Mouse (Mus musculus): ENCODE measurements at regions not wholly inside any gene's neighbourhood (a gene's known extent, or its start where the extent isn't known, plus 50 kb on each side); places are given as distances from the start of the nearest gene placed in this dataset.
"Not testable (repeated sequence)": the region's sequence is repeated elsewhere in the genome, so short reads cannot be mapped to it uniquely, and the experiment has no call there.

DNA sequence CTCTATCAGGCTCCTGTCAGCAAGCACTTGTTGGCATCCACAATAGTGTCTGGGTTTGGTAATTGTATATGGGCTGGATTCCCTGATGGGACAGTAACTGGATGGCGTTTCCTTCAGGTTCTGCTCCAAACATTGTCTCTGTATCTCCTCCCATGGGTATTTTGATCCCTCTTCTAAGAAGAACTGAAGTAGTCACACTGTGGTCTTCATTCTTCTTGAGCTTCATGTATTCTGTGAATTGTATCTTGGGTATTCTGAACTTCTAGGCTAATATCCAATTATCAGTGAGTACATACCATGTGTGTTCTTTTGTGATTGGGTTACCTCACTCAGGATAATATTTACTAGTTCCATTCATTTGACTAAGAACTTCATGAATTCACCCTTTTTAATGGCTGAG lies 119.2 kb upstream of the Gm21119 start:
- not testable (repeated sequence) for H3K9me3 ChIP-seq; H3K9ac ChIP-seq; H3K4me3 ChIP-seq (replicated peaks); ATAC-seq (ENCODE audit: insufficient read depth, low FRiP score, low read depth); H3K36me3 ChIP-seq; H3K4me1 ChIP-seq; H3K27me3 ChIP-seq (replicated peaks); H3K4me2 ChIP-seq; H3K27ac ChIP-seq
- no CpG with 5 or more reads among the region's 1 CpGs for WGBS

DNA sequence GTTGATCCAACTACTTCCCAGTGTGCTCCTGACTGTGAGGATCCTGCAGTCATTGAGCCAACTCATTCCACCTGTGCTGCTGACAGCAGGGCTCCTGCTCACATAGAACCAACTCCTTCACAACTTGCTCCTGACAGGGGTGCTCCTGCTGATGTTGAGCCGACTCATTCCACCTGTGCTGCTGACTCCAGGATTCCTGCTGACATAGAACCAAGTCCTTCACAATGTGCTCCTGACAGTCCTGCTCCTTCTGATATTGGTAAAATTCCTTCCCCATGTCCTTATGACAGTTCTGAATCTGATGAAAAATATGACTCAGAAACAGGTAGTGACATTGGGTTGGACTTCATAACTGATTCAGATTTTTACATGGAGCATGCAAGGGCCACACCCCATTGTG lies 100.8 kb upstream of the Gm21119 start:
- not testable (repeated sequence) for H3K27me3 ChIP-seq (replicated peaks); ATAC-seq (ENCODE audit: insufficient read depth, low FRiP score, low read depth); H3K4me3 ChIP-seq (replicated peaks); H3K4me1 ChIP-seq; H3K27ac ChIP-seq; H3K9ac ChIP-seq; H3K36me3 ChIP-seq; H3K9me3 ChIP-seq; H3K4me2 ChIP-seq
- WGBS, result 76% methylated on average over 1 of the region's 1 CpGs

DNA sequence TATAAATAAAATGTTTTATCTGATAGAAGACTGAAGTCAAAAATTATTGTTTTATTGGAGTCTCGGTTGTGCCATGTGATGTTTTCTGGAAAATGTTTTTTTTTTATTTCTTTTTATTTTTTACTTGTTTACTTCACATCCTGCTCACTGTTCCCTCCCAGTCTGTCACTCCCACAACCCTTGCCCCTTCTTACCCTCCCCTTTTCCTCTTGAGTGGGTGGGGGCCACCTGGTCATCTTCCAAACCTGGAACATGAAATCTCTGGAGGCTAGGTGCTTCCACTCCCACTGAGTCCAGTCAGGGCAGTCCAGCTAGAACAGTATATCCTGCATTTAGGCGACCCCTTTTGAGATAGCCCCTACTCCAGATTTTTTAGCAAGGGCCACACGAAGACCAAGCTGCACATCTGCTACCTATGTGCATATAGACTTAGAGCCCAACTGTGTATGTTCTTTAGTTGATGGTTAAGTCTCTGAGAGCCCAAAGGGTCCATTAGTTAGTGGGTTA lies 98.3 kb upstream of the Gm21119 start:
- ATAC-seq (ENCODE audit: insufficient read depth, low FRiP score, low read depth); H3K9ac ChIP-seq; H3K27me3 ChIP-seq (replicated peaks); H3K4me3 ChIP-seq (replicated peaks); H3K4me2 ChIP-seq; H3K36me3 ChIP-seq; H3K9me3 ChIP-seq; H3K4me1 ChIP-seq; H3K27ac ChIP-seq: not testable (repeated sequence)
- 74% methylated on average over 3 of the region's 3 CpGs for WGBS

DNA sequence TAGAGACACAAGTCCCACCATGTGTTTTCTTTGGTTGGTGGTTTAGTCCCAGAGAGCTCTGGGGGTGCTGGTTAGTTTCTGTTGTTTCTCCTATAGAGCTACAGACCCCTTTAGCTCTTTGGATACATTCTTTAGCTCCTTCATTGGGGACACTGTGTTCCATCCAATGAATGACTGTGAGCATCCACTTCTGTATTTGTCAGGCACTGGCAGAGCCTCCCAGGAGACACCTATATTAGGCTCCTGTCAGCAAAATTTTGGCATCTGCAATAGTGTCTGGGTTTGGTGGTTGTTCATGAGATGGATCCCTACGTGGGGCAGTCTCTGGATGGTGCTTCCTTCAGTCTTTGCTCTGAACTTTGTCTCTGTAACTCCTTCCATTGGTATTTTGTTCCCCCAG lies 97.2 kb upstream of the Gm21119 start:
- H3K27ac ChIP-seq; H3K4me1 ChIP-seq; H3K4me2 ChIP-seq; H3K4me3 ChIP-seq (replicated peaks); H3K36me3 ChIP-seq; H3K9ac ChIP-seq; ATAC-seq (ENCODE audit: insufficient read depth, low FRiP score, low read depth); H3K9me3 ChIP-seq; H3K27me3 ChIP-seq (replicated peaks): not testable (repeated sequence)
- WGBS, result 35% methylated on average over 1 of the region's 1 CpGs

DNA sequence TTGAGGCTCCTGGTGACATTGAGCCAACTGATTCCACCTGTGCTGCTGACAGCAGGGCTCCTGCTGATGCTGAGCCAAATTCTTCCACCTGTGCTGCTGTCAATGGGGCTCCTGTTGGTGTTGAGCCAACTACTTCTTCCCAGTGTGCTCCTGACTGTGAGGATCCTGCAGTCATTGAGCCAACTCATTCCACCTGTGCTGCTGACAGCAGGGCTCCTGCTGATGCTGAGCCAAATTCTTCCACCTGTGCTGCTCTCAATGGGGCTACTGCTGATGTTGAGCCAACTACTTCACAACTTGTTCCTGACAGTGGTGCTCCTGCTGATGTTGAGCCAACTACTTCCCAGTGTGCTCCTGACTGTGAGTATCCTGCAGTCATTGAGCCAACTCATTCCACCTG lies 90.2 kb upstream of the Gm21119 start:
- not testable (repeated sequence) for H3K9me3 ChIP-seq; ATAC-seq (ENCODE audit: insufficient read depth, low FRiP score, low read depth); H3K4me1 ChIP-seq; H3K4me3 ChIP-seq (replicated peaks); H3K4me2 ChIP-seq; H3K27me3 ChIP-seq (replicated peaks); H3K27ac ChIP-seq; H3K9ac ChIP-seq; H3K36me3 ChIP-seq

DNA sequence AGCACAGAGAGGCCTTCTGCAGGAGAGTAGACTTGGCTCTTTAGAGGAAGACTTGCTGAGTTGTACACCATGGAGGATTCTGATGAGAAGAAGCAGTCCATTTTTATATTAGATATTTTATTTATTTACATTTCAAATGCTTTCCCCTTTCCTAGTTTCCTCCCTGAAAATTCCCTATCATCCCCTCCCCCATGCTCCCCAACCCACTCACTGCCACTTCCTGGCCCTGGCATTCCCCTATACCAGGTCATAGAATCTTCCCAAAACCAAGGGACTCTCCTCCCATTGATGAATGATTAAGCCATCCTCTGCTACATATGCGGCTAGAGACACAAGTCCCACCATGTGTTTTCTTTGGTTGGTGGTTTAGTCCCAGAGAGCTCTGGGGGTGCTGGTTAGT lies 85.7 kb upstream of the Gm21119 start:
- not testable (repeated sequence) for H3K4me2 ChIP-seq; ATAC-seq (ENCODE audit: insufficient read depth, low FRiP score, low read depth); H3K9ac ChIP-seq; H3K9me3 ChIP-seq; H3K27ac ChIP-seq; H3K4me1 ChIP-seq; H3K4me3 ChIP-seq (replicated peaks); H3K36me3 ChIP-seq; H3K27me3 ChIP-seq (replicated peaks)
- no CpG with 5 or more reads among the region's 1 CpGs for WGBS

DNA sequence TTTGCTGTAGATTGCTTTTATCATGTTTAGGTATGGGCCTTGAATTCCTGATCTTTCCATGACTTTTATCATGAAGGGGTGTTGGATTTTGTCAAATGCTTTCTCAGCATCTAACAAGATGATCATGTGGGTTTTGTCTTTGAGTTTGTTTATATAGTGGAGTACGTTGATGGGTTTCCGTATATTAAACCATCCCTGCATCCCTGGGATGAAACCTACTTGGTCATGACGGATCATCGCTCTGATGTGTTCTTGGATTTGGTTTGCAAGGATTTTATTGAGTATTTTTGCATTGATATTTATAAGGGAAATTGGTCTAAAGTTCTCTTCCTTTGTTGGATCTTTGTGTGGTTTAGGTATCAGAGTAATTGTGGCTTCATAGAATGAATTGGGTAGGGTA lies 75.7 kb upstream of the Gm21119 start:
- WGBS, result 83% methylated on average over 4 of the region's 4 CpGs
- H3K4me1 ChIP-seq; H3K36me3 ChIP-seq; H3K4me3 ChIP-seq (replicated peaks); H3K9me3 ChIP-seq; H3K27ac ChIP-seq; ATAC-seq (ENCODE audit: insufficient read depth, low FRiP score, low read depth); H3K4me2 ChIP-seq; H3K9ac ChIP-seq; H3K27me3 ChIP-seq (replicated peaks): not testable (repeated sequence)

DNA sequence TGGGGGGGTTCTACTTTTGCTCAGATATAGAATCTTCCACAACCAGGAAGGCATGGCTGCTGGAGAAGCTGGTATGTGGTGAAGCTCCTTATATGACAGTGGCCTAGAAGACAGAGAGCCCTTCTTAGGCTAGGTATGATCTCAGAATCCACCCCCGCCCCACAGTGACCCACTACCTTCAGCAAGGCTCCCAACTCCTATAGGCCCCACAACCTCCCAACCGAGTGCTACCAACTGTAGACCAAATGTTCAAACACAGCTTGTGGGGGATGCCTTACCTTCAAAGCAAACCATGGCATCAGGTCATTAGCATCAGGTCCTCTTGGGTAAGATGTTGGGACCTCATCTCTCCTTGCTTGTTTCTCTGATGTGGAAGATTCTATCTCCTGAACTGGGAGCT lies 70.6 kb upstream of the Gm21119 start:
- H3K9ac ChIP-seq; H3K4me1 ChIP-seq; H3K9me3 ChIP-seq; ATAC-seq (ENCODE audit: insufficient read depth, low FRiP score, low read depth); H3K36me3 ChIP-seq; H3K4me2 ChIP-seq; H3K27me3 ChIP-seq (replicated peaks); H3K27ac ChIP-seq; H3K4me3 ChIP-seq (replicated peaks): not testable (repeated sequence)
- 81% methylated on average over 2 of the region's 2 CpGs for WGBS

DNA sequence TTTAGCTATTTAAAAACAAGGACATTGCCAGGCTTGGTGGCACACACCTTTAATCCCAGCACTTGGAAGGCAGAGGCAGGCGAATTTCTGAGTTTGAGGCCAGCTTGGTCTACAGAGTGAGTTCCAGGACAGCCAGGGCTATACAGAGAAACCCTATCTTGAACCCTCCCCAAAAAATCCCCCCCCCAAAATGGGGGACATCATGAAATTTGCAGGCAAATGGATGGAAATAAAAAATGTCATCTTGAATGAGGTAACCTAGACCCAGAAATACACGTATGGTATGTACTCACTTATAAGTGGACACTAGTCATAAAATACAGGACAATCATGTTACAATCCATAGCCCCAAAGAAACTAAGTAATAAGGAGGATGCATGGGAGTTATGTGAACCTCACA lies 69.4 kb upstream of the Gm21119 start:
- not testable (repeated sequence) for H3K36me3 ChIP-seq; H3K27ac ChIP-seq; H3K4me3 ChIP-seq (replicated peaks); H3K9ac ChIP-seq; H3K4me2 ChIP-seq; H3K27me3 ChIP-seq (replicated peaks); H3K4me1 ChIP-seq; ATAC-seq (ENCODE audit: insufficient read depth, low FRiP score, low read depth); H3K9me3 ChIP-seq
- 49% methylated on average over 2 of the region's 2 CpGs for WGBS

DNA sequence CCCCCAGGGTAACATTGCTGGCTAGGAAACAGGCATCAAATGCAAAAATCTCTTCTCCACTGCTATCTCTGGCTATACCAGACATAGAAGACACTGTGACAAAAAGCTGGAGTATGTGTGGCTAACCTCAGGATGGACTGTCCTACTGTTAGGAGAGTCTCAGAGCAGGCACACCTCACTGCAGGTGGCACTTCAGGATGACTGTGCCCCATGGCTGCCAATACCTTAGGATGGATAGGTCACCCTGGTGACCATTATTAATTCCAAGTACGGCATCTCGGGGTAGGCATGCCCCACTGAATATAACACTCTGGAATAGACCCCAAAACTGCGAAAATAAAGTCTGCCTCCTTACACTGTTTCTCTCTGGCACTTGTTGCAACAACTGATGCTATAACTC lies 68.3 kb upstream of the Gm21119 start:
- not testable (repeated sequence) for H3K36me3 ChIP-seq; H3K4me3 ChIP-seq (replicated peaks); H3K4me1 ChIP-seq; H3K27me3 ChIP-seq (replicated peaks); H3K27ac ChIP-seq; H3K9ac ChIP-seq; H3K9me3 ChIP-seq; H3K4me2 ChIP-seq; ATAC-seq (ENCODE audit: insufficient read depth, low FRiP score, low read depth)
- no CpG with 5 or more reads among the region's 3 CpGs for WGBS

DNA sequence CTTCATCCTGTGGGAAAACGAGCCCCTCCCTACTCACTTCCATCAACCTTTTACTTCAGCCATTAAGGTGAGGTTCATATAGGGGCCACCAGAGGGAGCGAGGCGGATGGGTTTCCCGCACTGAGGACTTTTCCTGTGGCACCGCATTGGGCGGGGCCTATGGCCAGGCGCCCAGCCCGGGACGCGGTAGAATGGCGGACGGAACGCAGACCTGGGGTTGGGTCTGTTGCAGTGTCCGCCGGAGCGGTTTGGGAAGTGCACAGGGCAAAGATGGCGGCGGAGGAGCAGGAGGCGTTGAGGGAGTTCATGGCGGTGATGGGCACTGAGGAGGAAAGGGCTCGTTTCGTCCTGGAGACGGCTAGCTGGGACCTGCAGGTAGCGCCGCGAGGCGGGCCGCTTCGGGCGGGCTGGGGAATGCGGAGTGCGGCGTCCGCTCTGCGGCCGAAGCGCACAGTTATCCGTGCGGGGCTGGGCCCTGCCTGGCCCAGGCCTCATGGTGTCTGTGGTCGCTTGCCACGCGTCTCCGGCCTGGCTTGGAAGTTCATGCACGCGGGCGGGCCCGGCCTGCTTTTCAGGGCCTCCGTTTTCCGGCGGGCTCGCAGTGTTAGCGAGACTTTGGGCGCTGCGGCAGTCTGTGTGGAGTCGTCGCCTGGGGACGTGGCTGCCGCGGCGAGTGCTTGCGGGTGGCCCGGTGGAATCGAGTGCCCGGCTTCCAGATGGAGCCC lies 64.5 kb upstream of the Gm21119 start:
- H3K27me3 ChIP-seq (replicated peaks); H3K36me3 ChIP-seq; H3K4me1 ChIP-seq; H3K9me3 ChIP-seq: not testable (repeated sequence)
- H3K9ac ChIP-seq, result peak overlapping the region; percentile 66
- peak overlapping the region; percentile 68 for H3K4me3 ChIP-seq (replicated peaks)
- peak; percentile 100 for ATAC-seq (ENCODE audit: insufficient read depth, low FRiP score, low read depth)
- peak overlapping the region; percentile 48 for H3K4me2 ChIP-seq
- WGBS, result 8% methylated on average over 64 of the region's 64 CpGs
- H3K27ac ChIP-seq, result peak overlapping the region; percentile 81

DNA sequence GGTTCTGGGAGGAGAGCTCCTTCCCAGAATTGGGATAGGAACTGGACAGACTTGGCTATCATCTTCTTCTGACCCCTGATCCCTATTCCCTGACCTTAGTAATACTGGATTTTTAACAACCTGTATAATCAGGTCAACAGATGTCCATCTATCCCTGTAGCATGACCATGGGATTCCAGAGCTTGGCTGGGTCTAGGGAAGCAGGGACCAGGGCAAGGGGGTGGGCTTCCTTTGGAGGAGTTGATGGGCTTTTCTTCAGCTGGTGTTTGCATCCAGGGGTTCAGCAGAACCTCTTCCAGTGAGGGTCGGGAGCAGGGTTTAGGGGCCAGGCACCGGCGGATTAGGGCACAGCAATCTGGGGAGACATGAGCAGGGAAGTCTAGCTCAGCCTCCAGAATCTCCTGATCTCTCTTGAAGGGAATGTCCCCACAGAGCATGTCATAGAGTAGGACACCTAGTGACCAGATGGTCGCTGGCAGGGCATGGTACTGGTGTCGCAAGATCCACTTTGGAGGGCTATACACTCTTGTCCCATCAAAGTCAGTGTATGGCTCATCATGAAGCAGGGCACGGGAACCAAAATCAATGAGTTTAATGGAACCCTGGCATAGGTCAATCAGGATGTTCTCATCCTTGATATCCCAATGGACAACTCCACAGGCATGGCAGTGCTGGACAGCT lies 58.1 kb upstream of the Gm21119 start:
- ATAC-seq (ENCODE audit: insufficient read depth, low FRiP score, low read depth), result peak; percentile 59
- WGBS, result no CpG with 5 or more reads among the region's 6 CpGs

DNA sequence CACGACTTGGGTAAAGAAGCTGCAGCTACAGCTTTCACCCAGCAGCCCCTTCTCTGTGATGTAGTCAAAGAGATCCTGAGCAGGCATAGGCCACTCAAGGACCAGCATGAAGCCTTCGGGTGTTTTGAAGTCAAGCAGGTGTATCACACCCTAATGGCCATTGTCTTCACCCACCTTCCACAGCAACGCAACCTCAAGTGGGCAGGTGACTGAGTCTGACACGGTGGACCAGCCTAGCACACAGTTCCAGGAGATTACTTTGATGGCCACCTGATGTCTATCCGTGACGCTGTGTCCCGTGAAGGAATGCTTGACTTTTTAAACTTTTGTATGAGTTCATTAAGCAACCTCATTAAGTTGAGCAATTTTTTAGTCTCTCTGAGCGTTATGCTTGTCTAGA lies 57.5 kb upstream of the Gm21119 start:
- H3K9ac ChIP-seq; H3K4me1 ChIP-seq; H3K36me3 ChIP-seq; H3K27ac ChIP-seq; H3K27me3 ChIP-seq (replicated peaks); H3K4me3 ChIP-seq (replicated peaks); H3K9me3 ChIP-seq: not testable (repeated sequence)
- ATAC-seq (ENCODE audit: insufficient read depth, low FRiP score, low read depth), result peak; percentile 51
- H3K4me2 ChIP-seq, result peak overlapping the region; percentile 40
- 74% methylated on average over 7 of the region's 8 CpGs for WGBS

More for the DNA sequence above, 58.1 kb upstream of the Gm21119 start:
- not testable (repeated sequence) for H3K4me1 ChIP-seq; H3K27me3 ChIP-seq (replicated peaks); H3K9ac ChIP-seq; H3K27ac ChIP-seq; H3K36me3 ChIP-seq; H3K4me2 ChIP-seq; H3K4me3 ChIP-seq (replicated peaks); H3K9me3 ChIP-seq

Data from stomach, embryonic 15.5 days (tissue).